Mouse (Mus musculus) embryonic facial prominence, embryonic 13.5 days (tissue): Measurements from ENCODE around the gene Arhgap17. TPM values are rescaled to one million over a fixed set of nuclear protein-coding genes. Genes with fewer than 3 reads are reported as not detected.

Experiments used
- ATAC-seq: fragments of 200-750 bp; cut with Nextera tagmentation; 2 replicates; pipeline ENCODE4 v1.8.0; 2017; ENCODE audit warnings: low read depth; ENCODE audit not compliant: insufficient number of reproducible peaks, insufficient read depth, low FRiP score, low TSS enrichment
- H3K27ac ChIP-seq: fragments of 300-500 bp; sonication (generic); 2 replicates; pipeline ENCODE4 v1.5.1; 2015; ENCODE audit warnings: moderate library complexity, mild to moderate bottlenecking, inconsistent platforms
- H3K27me3 ChIP-seq: fragments of 300-500 bp; sonication (generic); 2 replicates; pipeline ENCODE4 v1.6.1; 2015; ENCODE audit warnings: mild to moderate bottlenecking, inconsistent platforms
- H3K36me3 ChIP-seq: fragments of 300-500 bp; sonication (generic); 2 replicates; pipeline ENCODE4 v1.6.1; 2015; ENCODE audit warnings: mild to moderate bottlenecking, inconsistent platforms
- H3K4me1 ChIP-seq: fragments of 300-500 bp; sonication (generic); 2 replicates; pipeline ENCODE4 v1.6.1; 2015; ENCODE audit warnings: inconsistent platforms
- H3K4me2 ChIP-seq: fragments of 300-500 bp; sonication (generic); 2 replicates; pipeline ENCODE4 v1.6.1; 2015; ENCODE audit warnings: moderate library complexity, mild to moderate bottlenecking, inconsistent platforms
- H3K4me3 ChIP-seq: fragments of 300-500 bp; sonication (generic); 2 replicates; pipeline ENCODE4 v1.5.1; 2015; ENCODE audit warnings: mild to moderate bottlenecking, inconsistent platforms
- H3K9ac ChIP-seq: fragments of 300-500 bp; sonication (generic); 2 replicates; pipeline ENCODE4 v1.6.1; 2015; ENCODE audit warnings: mild to moderate bottlenecking, inconsistent platforms
- H3K9me3 ChIP-seq: fragments of 300-500 bp; sonication (generic); 2 replicates; pipeline ENCODE4 v1.6.1; 2016; ENCODE audit warnings: inconsistent platforms
- WGBS: fragments of 180-500 bp; shearing (Covaris S2); methylation state at CpG from one replicate; pipeline ENCODE4 v1.1.7; 2015; ENCODE audit warnings: mixed read lengths; 5-methylcytosine and 5-hydroxymethylcytosine counted together
- polyA plus RNA-seq: library from polyadenylated mRNA; unstranded; fragments of >200 nt; fragmentation: Nextera tagmentation; extraction: Ambion mirVana; gene quantifications from 2 replicates; pipeline ENCODE4 v1.2.1, GENCODE M21; 2015

Arhgap17 gene
- polyA plus RNA-seq, 1 experiment from 2014 or later, result 21.4 TPM

DNA sequence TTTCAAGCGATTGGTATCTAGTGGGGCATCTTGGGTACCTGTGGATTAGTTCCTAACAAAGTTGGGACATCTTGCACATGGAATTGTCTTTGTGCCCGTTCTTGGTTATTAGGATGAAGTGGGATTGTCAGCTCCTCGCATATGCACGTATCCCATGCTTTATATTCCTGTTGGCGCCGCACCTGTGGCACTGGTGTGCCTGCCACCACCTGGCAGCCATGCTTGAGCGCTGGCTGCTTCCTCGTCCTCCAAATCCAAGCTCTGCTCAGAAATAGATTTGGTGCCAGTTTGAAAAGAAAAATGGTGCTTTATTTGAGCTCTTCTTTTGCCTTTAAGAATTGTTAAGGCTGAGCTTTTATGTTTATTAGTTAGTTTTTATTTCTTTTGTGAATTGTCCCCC is 28.2 kb upstream of the Arhgap17 start:
- peaks cover 20% of the 10 kb centered on the region for H3K36me3 ChIP-seq
- ATAC-seq, result no peak
- WGBS, result 90% methylated on average over 8 of the region's 8 CpGs

GRCm38 (mm10) chr7:123397369-123397768 is 27.7 kb upstream of the Arhgap17 start:
- Histone ChIP-seq H3K27me3 (no peaks in the 10 kb centered on the region), H3K27ac (no peak overlapping the region), H3K9me3 (no peaks in the 10 kb centered on the region), H3K4me3 (no peak overlapping the region), H3K36me3 (peaks cover 20% of the 10 kb centered on the region; the same call in 1 of the 2 replicates), H3K4me1 (no peaks in the 10 kb centered on the region), H3K9ac (no peak overlapping the region), H3K4me2 (no peak overlapping the region)
- no peak for ATAC-seq
- WGBS, result 70% methylated on average over 8 of the region's 8 CpGs

More for the DNA sequence above, 28.2 kb upstream of the Arhgap17 start:
- Histone ChIP-seq H3K9me3 (no peaks in the 10 kb centered on the region), H3K9ac (no peak overlapping the region), H3K4me1 (no peaks in the 10 kb centered on the region), H3K4me2 (no peak overlapping the region), H3K4me3 (no peak overlapping the region), H3K27me3 (no peaks in the 10 kb centered on the region), H3K27ac (no peak overlapping the region)

- no peak overlapping the region for H3K4me3 ChIP-seq
- WGBS, result 88% methylated on average over 5 of the region's 5 CpGs
Observed at GRCm38 (mm10) chr7:123396900-123397299, 27.2 kb upstream of the Arhgap17 start.

GRCm38 (mm10) chr7:123394271-123394670 is 24.6 kb upstream of the Arhgap17 start:
- Histone ChIP-seq H3K36me3 (peaks cover 20% of the 10 kb centered on the region; the same call in 1 of the 2 replicates), H3K27ac (no peak overlapping the region), H3K4me2 (no peak overlapping the region), H3K4me3 (no peak overlapping the region), H3K4me1 (no peaks in the 10 kb centered on the region), H3K27me3 (no peaks in the 10 kb centered on the region), H3K9me3 (no peaks in the 10 kb centered on the region), H3K9ac (no peak overlapping the region)
- ATAC-seq, result no peak
- WGBS, result 95% methylated on average over 6 of the region's 6 CpGs

More at GRCm38 (mm10) chr7:123396900-123397299, 27.2 kb upstream of the Arhgap17 start:
- Histone ChIP-seq H3K9me3 (no peaks in the 10 kb centered on the region), H3K27me3 (no peaks in the 10 kb centered on the region), H3K4me2 (no peak overlapping the region), H3K27ac (no peak overlapping the region), H3K36me3 (peaks cover 20% of the 10 kb centered on the region; the same call in 1 of the 2 replicates), H3K9ac (no peak overlapping the region), H3K4me1 (no peaks in the 10 kb centered on the region)
- ATAC-seq, result no peak

- 73% methylated on average over 6 of the region's 6 CpGs for WGBS
- Histone ChIP-seq H3K9me3 (no peaks in the 10 kb centered on the region), H3K9ac (no peak overlapping the region), H3K4me2 (no peak overlapping the region), H3K27me3 (no peaks in the 10 kb centered on the region), H3K27ac (no peak overlapping the region), H3K4me1 (no peaks in the 10 kb centered on the region), H3K4me3 (no peak overlapping the region), H3K36me3 (peaks cover 44% of the 10 kb centered on the region)
- ATAC-seq, result no peak
Observed at GRCm38 (mm10) chr7:123389686-123390280, 20.1 kb upstream of the Arhgap17 start.

DNA sequence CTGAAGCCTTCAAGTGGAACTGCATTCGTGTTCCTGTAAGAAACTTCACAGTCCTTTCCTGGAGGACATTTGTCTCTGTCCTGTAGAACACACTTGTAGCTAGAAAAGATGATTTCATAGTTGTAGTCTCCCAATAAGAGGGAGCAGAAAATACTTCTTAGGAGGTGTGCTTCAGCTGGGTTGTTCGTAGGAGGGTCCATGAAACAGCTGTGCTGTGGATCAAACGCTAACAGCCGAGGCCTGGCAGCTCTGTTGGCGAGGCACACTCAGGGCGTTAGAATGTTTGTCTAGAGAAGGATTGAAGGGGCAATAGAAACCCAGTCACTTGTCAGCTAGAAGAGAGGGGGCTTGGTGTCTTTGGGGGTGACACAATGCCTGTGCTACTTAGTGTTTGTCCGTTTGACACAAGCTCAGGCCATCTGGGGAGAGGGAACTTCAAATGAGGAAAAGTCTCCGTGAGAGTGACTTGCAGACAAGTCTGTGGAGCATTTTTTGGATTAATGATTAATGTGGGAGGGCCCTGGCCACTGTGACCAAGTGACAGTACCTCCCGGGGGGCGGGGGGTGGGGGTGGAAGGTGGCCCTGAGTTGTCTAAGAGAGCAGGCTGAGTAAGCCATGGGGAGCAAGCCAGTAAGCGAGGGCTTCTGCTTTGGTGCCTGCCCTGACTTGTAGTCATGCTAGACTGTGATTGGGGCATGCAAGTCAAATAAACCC is 16.1 kb upstream of the Arhgap17 start:
- Histone ChIP-seq H3K36me3 (peaks cover 28% of the 10 kb centered on the region), H3K27ac (no peak overlapping the region), H3K9ac (no peak overlapping the region), H3K27me3 (no peaks in the 10 kb centered on the region), H3K4me1 (no peaks in the 10 kb centered on the region), H3K4me2 (no peak overlapping the region), H3K4me3 (no peak overlapping the region), H3K9me3 (no peaks in the 10 kb centered on the region)
- WGBS, result 84% methylated on average over 11 of the region's 11 CpGs
- ATAC-seq, result no peak

- H3K9me3 ChIP-seq, result no peaks in the 10 kb centered on the region
- 3% methylated on average over 41 of the region's 41 CpGs for WGBS
- H3K9ac ChIP-seq, result peak overlapping the region; percentile 88
- no peaks in the 10 kb centered on the region for H3K36me3 ChIP-seq
- H3K4me2 ChIP-seq, result peak overlapping the region; percentile 88
- ATAC-seq, result peak; percentile 98
- no peaks in the 10 kb centered on the region for H3K27me3 ChIP-seq
- peak overlapping the region; percentile 83 for H3K4me3 ChIP-seq
- peaks cover 17% of the 10 kb centered on the region for H3K4me1 ChIP-seq
- no peak overlapping the region for H3K27ac ChIP-seq
Observed at GRCm38 (mm10) chr7:123377443-123378400, 8.0 kb upstream of the Arhgap17 start.

GRCm38 (mm10) chr7:123371501-123371900 is 1.8 kb upstream of the Arhgap17 start:
- H3K4me3 ChIP-seq, result no peak overlapping the region
- peaks cover 31% of the 10 kb centered on the region for H3K4me1 ChIP-seq
- no peaks in the 10 kb centered on the region for H3K27me3 ChIP-seq
- H3K4me2 ChIP-seq, result no peak overlapping the region
- ATAC-seq, result no peak
- WGBS, result 63% methylated on average over 3 of the region's 3 CpGs
- H3K9me3 ChIP-seq, result no peaks in the 10 kb centered on the region
- H3K27ac ChIP-seq, result no peak overlapping the region
- H3K36me3 ChIP-seq, result no peaks in the 10 kb centered on the region
- H3K9ac ChIP-seq, result no peak overlapping the region

GRCm38 (mm10) chr7:123370700-123371099 is 985 bp upstream of the Arhgap17 start:
- Histone ChIP-seq H3K27ac (peak overlapping the region; percentile 89), H3K4me3 (peak overlapping the region; percentile 79)
- no peak for ATAC-seq

GRCm38 (mm10) chr7:123368778-123369746 is 653 bp downstream of the Arhgap17 start:
- H3K9ac ChIP-seq, result peak overlapping the region; percentile 91
- H3K27me3 ChIP-seq, result no peaks in the 10 kb centered on the region
- H3K36me3 ChIP-seq, result no peaks in the 10 kb centered on the region
- peak overlapping the region; percentile 79 for H3K4me3 ChIP-seq
- peak overlapping the region; percentile 77 for H3K4me2 ChIP-seq
- H3K4me1 ChIP-seq, result peaks cover 31% of the 10 kb centered on the region
- ATAC-seq, result peak; percentile 0; the same call in 1 of the 2 replicates
- H3K27ac ChIP-seq, result peak overlapping the region; percentile 89
- H3K9me3 ChIP-seq, result no peaks in the 10 kb centered on the region
- 2% methylated on average over 41 of the region's 51 CpGs for WGBS

More at GRCm38 (mm10) chr7:123370700-123371099, 985 bp upstream of the Arhgap17 start:
- Histone ChIP-seq H3K9ac (peak overlapping the region; percentile 91), H3K4me1 (peaks cover 31% of the 10 kb centered on the region), H3K36me3 (no peaks in the 10 kb centered on the region), H3K4me2 (peak overlapping the region; percentile 77), H3K9me3 (no peaks in the 10 kb centered on the region), H3K27me3 (no peaks in the 10 kb centered on the region)
- 43% methylated on average over 9 of the region's 9 CpGs for whole genome bisulfite sequencing
